Mouse (Mus musculus) small intestine, adult 2 months (tissue): ENCODE measurements around the gene Nrg4. TPM values are rescaled to one million over a fixed set of nuclear protein-coding genes. Genes with fewer than 3 reads are reported as not detected.

Experiments used
- H3K27ac ChIP-seq: fragments of 200-500 bp; 2 replicates; pipeline ENCODE4 v1.5.1; 2012; ENCODE audit warnings: low read depth, low read length, control low read depth, inconsistent platforms; ENCODE audit not compliant: insufficient read depth
- H3K27me3 ChIP-seq: fragments of 200-500 bp; 2 replicates; pipeline ENCODE4 v1.6.1; 2012; ENCODE audit warnings: mild to moderate bottlenecking, moderate library complexity, low read length, inconsistent platforms; ENCODE audit not compliant: control insufficient read depth, insufficient read depth
- H3K36me3 ChIP-seq: fragments of 200-500 bp; 2 replicates; pipeline ENCODE4 v1.6.1; 2012; ENCODE audit warnings: mild to moderate bottlenecking, low read length, control low read depth, inconsistent platforms; ENCODE audit not compliant: control insufficient read depth, insufficient read depth
- H3K4me1 ChIP-seq: fragments of 200-500 bp; 2 replicates; pipeline ENCODE4 v1.6.1; 2012; ENCODE audit warnings: low read length, inconsistent platforms, mixed read lengths; ENCODE audit not compliant: control insufficient read depth, insufficient read depth, insufficient read length
- H3K4me3 ChIP-seq: fragments of 200-500 bp; 2 replicates; pipeline ENCODE4 v1.5.1; 2012; ENCODE audit warnings: low read depth, mild to moderate bottlenecking, control low read depth, inconsistent platforms, low read length, moderate library complexity
- CTCF ChIP-seq: fragments of 200-500 bp; IDR thresholded peaks from 2 replicates; pipeline ENCODE4 v1.5.1; 2012; ENCODE audit warnings: low read depth, mild to moderate bottlenecking, control low read depth, inconsistent platforms, low read length, moderate library complexity, mixed read lengths; ENCODE audit not compliant: insufficient replicate concordance, insufficient read length; ENCODE audit errors: extremely low read depth
- POLR2A ChIP-seq: fragments of 200-500 bp; IDR thresholded peaks from 2 replicates; pipeline ENCODE4 v1.6.1; 2012; ENCODE audit warnings: low read depth, mild to moderate bottlenecking, control low read depth, inconsistent platforms, low read length, moderate library complexity
- WGBS: fragments of 180-500 bp; shearing (Covaris S2); methylation state at CpG from one replicate; pipeline ENCODE4 v1.1.7; 2018; 5-methylcytosine and 5-hydroxymethylcytosine counted together
- polyA plus RNA-seq: library from polyadenylated mRNA; depleted of rRNA; stranded (reverse); fragments of >200 nt; gene quantifications from 2 replicates; pipeline ENCODE4 v1.2.3, GENCODE M21; 2012

Nrg4 gene
- polyA plus RNA-seq, 1 experiment = 1.5 TPM

GRCm38 (mm10) chr9:55215648-55216047, 111.0 kb downstream of the Nrg4 start:
- TF ChIP-seq POLR2A = no peak
- no peak for TF ChIP-seq CTCF
- H3K27me3 ChIP-seq = no peaks in the 10 kb centered on the region
- H3K36me3 ChIP-seq = peaks cover 57% of the 10 kb centered on the region
- H3K4me3 ChIP-seq = no peak overlapping the region
- peaks cover 11% of the 10 kb centered on the region; the same call in 1 of the 2 replicates for H3K4me1 ChIP-seq
- WGBS = 80% methylated on average over 3 of the region's 3 CpGs
- no peak overlapping the region for H3K27ac ChIP-seq

DNA sequence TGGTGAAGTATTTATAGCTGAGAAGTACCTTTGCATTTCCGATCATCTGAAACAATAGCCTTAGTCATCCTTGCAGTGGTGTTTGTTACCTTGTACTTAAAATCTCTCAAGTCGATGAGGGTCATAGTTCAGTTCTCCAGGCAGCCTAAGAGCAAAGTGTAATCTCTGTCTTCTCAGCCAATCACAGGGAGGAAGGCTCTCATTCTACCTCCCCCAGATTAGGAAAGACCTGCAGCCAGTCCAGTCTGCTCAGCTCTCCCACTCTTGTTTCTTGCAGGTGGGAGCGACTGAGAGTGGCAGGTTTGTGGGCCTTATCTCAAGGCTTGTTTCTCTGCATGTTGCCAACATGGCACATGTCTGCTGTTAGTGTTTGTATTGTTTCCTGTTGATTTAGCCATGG, 111.6 kb downstream of the Nrg4 start:
- 30% methylated on average over 3 of the region's 3 CpGs for WGBS
- H3K36me3 ChIP-seq = peaks cover 51% of the 10 kb centered on the region
- peak overlapping the region; percentile 64 for H3K27ac ChIP-seq
- H3K4me3 ChIP-seq = no peak overlapping the region
- peaks cover 11% of the 10 kb centered on the region; the same call in 1 of the 2 replicates for H3K4me1 ChIP-seq
- H3K27me3 ChIP-seq = no peaks in the 10 kb centered on the region
- no peak for TF ChIP-seq POLR2A
- TF ChIP-seq CTCF = no peak

- Histone ChIP-seq H3K36me3 (peaks cover 39% of the 10 kb centered on the region), H3K4me3 (no peak overlapping the region), H3K27me3 (no peaks in the 10 kb centered on the region), H3K4me1 (peaks cover 11% of the 10 kb centered on the region; the same call in 1 of the 2 replicates), H3K27ac (no peak overlapping the region)
- TF ChIP-seq POLR2A (no peak), CTCF (no peak)
- WGBS = 74% methylated on average over 1 of the region's 1 CpGs
Measured at GRCm38 (mm10) chr9:55213396-55213795, 113.2 kb downstream of the Nrg4 start.

DNA sequence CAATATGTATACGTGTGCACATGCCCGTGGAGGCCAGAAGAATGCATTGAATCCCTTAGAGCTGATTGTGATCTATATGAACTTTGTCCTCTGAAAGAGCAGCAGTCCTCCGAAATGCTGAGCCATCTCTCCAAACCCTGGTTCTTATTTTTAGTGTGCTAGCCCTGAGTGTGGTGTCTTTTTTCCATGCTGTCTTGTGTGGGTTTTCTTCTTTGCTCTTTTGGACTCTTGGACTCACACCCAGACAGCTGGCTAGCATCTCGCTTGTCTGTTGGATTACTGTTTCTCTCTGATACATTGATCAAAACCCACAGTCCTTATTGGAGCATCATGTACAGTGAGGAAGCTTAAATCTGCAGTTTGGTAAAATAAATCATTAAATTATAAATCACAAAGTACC, 115.0 kb downstream of the Nrg4 start:
- no peak for TF ChIP-seq POLR2A
- no peak for TF ChIP-seq CTCF
- no peak overlapping the region for H3K27ac ChIP-seq
- H3K4me1 ChIP-seq = peaks cover 15% of the 10 kb centered on the region; the same call in 1 of the 2 replicates
- H3K36me3 ChIP-seq = peaks cover 25% of the 10 kb centered on the region
- no peaks in the 10 kb centered on the region for H3K27me3 ChIP-seq
- H3K4me3 ChIP-seq = no peak overlapping the region
- 31% methylated on average over 4 of the region's 4 CpGs for WGBS

GRCm38 (mm10) chr9:55208790-55209481, 117.7 kb downstream of the Nrg4 start, which contains the start of gene Fbxo22:
Gene Fbxo22 (plus strand): TSS chr9:55208925.
- Histone ChIP-seq H3K4me3 (peak within 1 kb of the TSS; percentile 91), H3K27me3 (no peaks in the 10 kb centered on the region), H3K27ac (peak within 1 kb of the TSS; percentile 67), H3K36me3 (peaks cover 10% of the 10 kb centered on the region), H3K4me1 (peaks cover 10% of the 10 kb centered on the region; the same call in 1 of the 2 replicates)
- under 1% methylated on average over 65 of the region's 65 CpGs for WGBS
- TF ChIP-seq CTCF (0 out of 2 replicates have a peak, but pooled peaks have one; percentile 11), POLR2A (peak; percentile 54; the same call in 1 of the 2 replicates)

DNA sequence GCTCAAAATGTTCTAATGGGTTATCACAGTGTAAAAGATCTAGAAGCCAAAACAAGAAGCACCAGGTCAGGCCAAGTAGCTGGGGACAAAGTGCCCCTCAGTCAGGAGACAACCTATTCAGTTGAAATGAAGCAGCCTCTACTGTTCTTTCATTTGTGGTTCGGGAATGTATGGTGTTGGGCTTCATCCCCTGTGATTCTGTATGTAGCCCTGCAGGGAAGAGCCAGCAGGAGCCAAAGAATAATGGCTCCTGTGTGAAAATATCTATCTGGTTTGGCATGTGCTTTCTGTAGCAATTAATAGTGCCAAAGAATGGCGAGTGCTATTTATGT, 118.2 kb downstream of the Nrg4 start:
- Histone ChIP-seq H3K4me1 (peaks cover 10% of the 10 kb centered on the region; the same call in 1 of the 2 replicates), H3K27ac (peak overlapping the region; percentile 17), H3K4me3 (peak overlapping the region; percentile 91), H3K36me3 (peaks cover 7% of the 10 kb centered on the region), H3K27me3 (no peaks in the 10 kb centered on the region)
- 0% methylated on average over 2 of the region's 2 CpGs for WGBS
- no peak for TF ChIP-seq CTCF
- TF ChIP-seq POLR2A = no peak

- Histone ChIP-seq H3K36me3 (peaks cover 7% of the 10 kb centered on the region; the same call in 1 of the 2 replicates), H3K27ac (no peak overlapping the region), H3K4me3 (no peak overlapping the region), H3K27me3 (no peaks in the 10 kb centered on the region), H3K4me1 (no peaks in the 10 kb centered on the region)
- TF ChIP-seq POLR2A (no peak), CTCF (no peak)
- WGBS = 84% methylated on average over 2 of the region's 2 CpGs
Measured at GRCm38 (mm10) chr9:55199348-55199747, 127.3 kb downstream of the Nrg4 start.

DNA sequence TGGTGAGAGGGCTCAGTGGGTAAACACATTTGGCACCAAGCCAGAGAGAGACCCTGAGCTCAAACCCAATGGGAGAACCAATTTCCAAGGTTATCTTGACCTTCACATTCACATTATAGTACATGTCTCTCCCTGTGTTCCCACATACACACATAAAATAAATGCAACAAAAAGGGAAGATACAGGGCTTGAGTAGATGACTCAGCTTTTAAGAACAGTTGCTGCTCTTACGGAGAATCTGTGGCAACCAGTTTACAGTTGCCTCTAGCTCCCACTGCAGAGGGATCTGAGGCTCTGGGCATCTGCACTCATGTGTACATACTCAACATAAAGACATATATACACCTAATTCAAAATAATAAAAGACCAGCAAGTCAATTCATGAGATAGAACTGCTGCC, 128.4 kb downstream of the Nrg4 start:
- 93% methylated on average over 1 of the region's 1 CpGs for WGBS
- no peak overlapping the region for H3K4me3 ChIP-seq
- H3K27me3 ChIP-seq = no peaks in the 10 kb centered on the region
- H3K4me1 ChIP-seq = no peaks in the 10 kb centered on the region
- H3K36me3 ChIP-seq = peaks cover 11% of the 10 kb centered on the region; the same call in 1 of the 2 replicates
- H3K27ac ChIP-seq = no peak overlapping the region
- TF ChIP-seq CTCF = no peak
- no peak for TF ChIP-seq POLR2A
